Mouse (Mus musculus) liver, embryonic 11.5 days (tissue): ENCODE results near the gene Armc9. TPM values are rescaled to one million over a fixed set of nuclear protein-coding genes. Genes with fewer than 3 reads are reported as not detected.

Experiments
- ATAC-seq: fragments of 200-750 bp; cut with Nextera tagmentation; replicated peaks from 2 replicates; pipeline ENCODE4 v1.8.0; 2017; ENCODE audit warnings: moderate number of reproducible peaks, mild to moderate bottlenecking, moderate TSS enrichment, moderate library complexity; ENCODE audit not compliant: low FRiP score
- DNase-seq: peaks from one replicate; pipeline ENCODE4 v3.0.0-alpha.2; 2017; ENCODE audit warnings: low spot score
- H3K27ac ChIP-seq: fragments of 300-500 bp; sonication (generic); 2 replicates; pipeline ENCODE4 v1.5.1; 2014; ENCODE audit warnings: mild to moderate bottlenecking, low read depth, low read length, control low read depth
- H3K27me3 ChIP-seq: fragments of 300-500 bp; sonication (generic); replicated peaks from 2 replicates; pipeline ENCODE4 v1.6.1; 2014; ENCODE audit warnings: low read length, mixed read lengths; ENCODE audit not compliant: control insufficient read depth, insufficient read depth
- H3K36me3 ChIP-seq: fragments of 300-500 bp; sonication (generic); 2 replicates; pipeline ENCODE4 v1.6.1; 2014; ENCODE audit warnings: mild to moderate bottlenecking, low read length, moderate library complexity, mixed read lengths; ENCODE audit not compliant: control insufficient read depth, insufficient read depth
- H3K4me1 ChIP-seq: fragments of 300-500 bp; sonication (generic); replicated peaks from 2 replicates; pipeline ENCODE4 v1.6.1; 2014; ENCODE audit warnings: low read length, mixed read lengths; ENCODE audit not compliant: control insufficient read depth, insufficient read depth
- H3K4me2 ChIP-seq: fragments of 300-500 bp; sonication (generic); 2 replicates; pipeline ENCODE4 v1.6.1; 2014; ENCODE audit warnings: mild to moderate bottlenecking, control low read depth, moderate library complexity
- H3K4me3 ChIP-seq: fragments of 300-500 bp; sonication (generic); 2 replicates; pipeline ENCODE4 v1.5.1; 2014; ENCODE audit warnings: low read depth, low read length, control low read depth
- H3K9ac ChIP-seq: fragments of 300-500 bp; sonication (generic); 2 replicates; pipeline ENCODE4 v1.6.1; 2014; ENCODE audit warnings: low read depth, low read length, control low read depth
- H3K9me3 ChIP-seq: fragments of 300-500 bp; sonication (generic); 2 replicates; pipeline ENCODE4 v1.6.1; 2016; ENCODE audit warnings: low read length, inconsistent platforms, mixed read lengths; ENCODE audit not compliant: control insufficient read depth
- WGBS: fragments of 180-500 bp; shearing (Covaris S2); extraction: QIAGEN DNeasy Blood & Tissue Kit; methylation state at CpG from one replicate; pipeline ENCODE4 v1.1.7; 2014; 5-methylcytosine and 5-hydroxymethylcytosine counted together
- polyA plus RNA-seq: library from polyadenylated mRNA; unstranded; fragments of >200 nt; fragmentation: Nextera tagmentation; extraction: Ambion mirVana; gene quantifications from 2 replicates; pipeline ENCODE4 v1.2.1, GENCODE M21; 2014

The Armc9 gene
- 20.9 and 28.7 TPM in 2 replicates for polyA plus RNA-seq

DNA sequence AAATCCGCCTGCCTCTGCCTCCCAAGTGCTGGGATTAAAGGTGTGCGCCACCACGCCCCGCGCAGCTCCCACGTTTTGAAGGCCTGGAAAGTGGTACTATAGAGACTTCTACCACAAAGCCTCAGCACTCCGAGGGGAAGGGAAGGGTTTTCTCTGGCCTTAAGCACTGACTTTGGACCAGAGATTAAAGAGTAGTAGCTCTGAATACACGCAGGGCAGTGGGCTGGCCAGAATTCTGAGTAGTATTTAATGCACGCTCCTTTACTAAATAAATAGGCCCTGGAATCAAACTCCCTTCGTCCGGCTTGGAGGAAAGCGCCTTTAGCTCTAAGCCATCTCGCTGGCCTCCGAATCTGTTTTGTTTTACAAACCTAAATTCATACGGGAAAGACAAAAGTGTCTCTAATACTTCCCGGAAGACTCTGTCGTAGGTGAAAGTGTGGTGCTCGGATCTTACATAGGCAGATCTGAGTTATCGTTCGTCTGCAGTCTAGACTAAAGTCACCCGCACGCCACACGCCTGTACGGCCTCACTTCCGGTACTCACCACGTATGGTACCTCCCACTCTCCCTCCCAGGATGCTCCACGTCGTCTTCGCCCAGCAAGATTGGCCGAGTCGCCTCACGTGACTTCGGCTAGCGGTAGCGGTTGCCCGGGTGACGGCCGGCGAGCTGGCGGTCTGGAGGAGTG lies at the start of gene Armc9:
TSS of gene Armc9 (plus strand) at position 648 of the 691 bp plus-strand sequence.
- Histone ChIP-seq H3K4me2 (peak within 1 kb of the TSS; percentile 87), H3K27me3 (no peaks in the 10 kb centered on the region), H3K4me1 (peaks cover 19% of the 10 kb centered on the region), H3K4me3 (peak within 1 kb of the TSS; percentile 76), H3K36me3 (no peaks in the 10 kb centered on the region), H3K9me3 (no peaks in the 10 kb centered on the region), H3K9ac (peak within 1 kb of the TSS; percentile 80), H3K27ac (peak within 1 kb of the TSS; percentile 94)
- 4% methylated on average over 40 of the region's 40 CpGs for WGBS
- DNase-seq = peak; percentile 91
- peak; percentile 99 for ATAC-seq

DNA sequence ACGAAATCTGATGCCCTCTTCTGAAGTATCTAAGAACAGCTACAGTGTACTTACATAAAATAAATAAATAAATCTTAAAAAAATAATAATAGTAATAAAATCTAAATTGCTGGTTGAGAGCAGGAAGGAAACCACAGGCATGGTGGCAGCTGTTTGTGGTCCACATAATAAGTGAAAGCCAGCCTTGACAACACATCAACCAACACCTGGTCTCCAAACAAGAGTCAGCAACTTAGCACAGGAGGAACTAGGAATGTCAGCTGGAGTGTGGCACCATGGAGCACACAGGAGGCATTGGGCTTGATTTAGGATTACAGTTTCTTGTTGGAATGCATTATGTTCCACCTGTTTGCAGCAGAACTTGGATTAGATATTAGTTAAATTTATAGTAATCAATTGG lies 49.5 kb upstream of the Armc9 start:
- no peak overlapping the region for H3K4me3 ChIP-seq
- H3K4me1 ChIP-seq = no peaks in the 10 kb centered on the region
- no peak for DNase-seq
- no peak overlapping the region for H3K9ac ChIP-seq
- ATAC-seq = no peak
- H3K4me2 ChIP-seq = no peak overlapping the region
- H3K9me3 ChIP-seq = no peaks in the 10 kb centered on the region
- H3K27ac ChIP-seq = no peak overlapping the region
- H3K27me3 ChIP-seq = no peaks in the 10 kb centered on the region
- WGBS = 79% methylated on average over 1 of the region's 1 CpGs
- peaks cover 10% of the 10 kb centered on the region; the same call in 1 of the 2 replicates for H3K36me3 ChIP-seq

DNA sequence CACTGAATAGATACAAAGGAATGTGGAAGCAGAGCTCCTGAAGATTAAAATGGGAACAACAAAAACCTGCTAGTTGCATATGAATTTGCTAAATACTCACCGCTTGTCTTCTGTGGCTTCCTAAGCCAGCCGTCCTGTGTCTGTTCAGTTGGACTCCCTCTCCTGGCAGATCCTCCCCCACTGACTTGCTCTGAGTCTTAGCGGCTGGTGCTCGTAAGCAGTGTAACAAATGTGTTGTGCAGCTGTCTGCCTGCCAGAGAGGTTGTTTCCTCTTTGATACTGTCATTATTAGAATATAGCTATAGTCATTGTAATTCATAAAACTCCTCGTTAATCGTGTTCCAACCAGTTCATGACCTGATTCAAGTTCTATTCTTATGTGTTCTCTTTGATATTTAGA lies 42.8 kb upstream of the Armc9 start, which contains the start of gene Htr2b:
TSS of gene Htr2b (minus strand) at position 192 of the 400 bp plus-strand sequence.
- no peak for ATAC-seq
- no peak for DNase-seq
- Histone ChIP-seq H3K27ac (no peak within 1 kb of the TSS), H3K36me3 (no peaks in the 10 kb centered on the region; the same call in 1 of the 2 replicates), H3K4me2 (no peak within 1 kb of the TSS), H3K9ac (no peak within 1 kb of the TSS), H3K4me1 (no peaks in the 10 kb centered on the region), H3K4me3 (no peak within 1 kb of the TSS), H3K9me3 (no peaks in the 10 kb centered on the region), H3K27me3 (no peaks in the 10 kb centered on the region)
- WGBS = 80% methylated on average over 6 of the region's 6 CpGs

DNA sequence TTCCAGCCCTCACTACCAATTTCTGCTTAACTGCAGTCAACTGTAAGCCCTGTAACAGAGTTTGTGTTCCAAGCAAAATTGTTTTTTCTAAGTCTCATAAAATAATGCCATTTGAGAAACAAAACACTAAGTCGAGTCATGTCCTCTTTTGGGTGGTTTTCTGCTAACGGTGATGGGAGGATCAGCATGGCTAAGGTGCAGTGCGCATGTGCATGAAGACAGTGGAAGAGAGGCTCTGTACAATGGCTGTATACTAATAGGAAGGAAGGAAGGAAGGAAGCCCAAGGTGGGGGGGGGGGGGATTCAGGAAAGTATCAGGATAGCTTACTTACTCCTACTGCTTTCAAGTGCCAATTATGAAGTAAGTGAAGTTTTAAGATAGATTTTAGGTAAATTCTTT lies 40.4 kb upstream of the Armc9 start:
- Histone ChIP-seq H3K4me1 (no peaks in the 10 kb centered on the region), H3K27me3 (no peaks in the 10 kb centered on the region), H3K9ac (no peak overlapping the region), H3K4me3 (no peak overlapping the region), H3K36me3 (peaks cover 11% of the 10 kb centered on the region), H3K9me3 (no peaks in the 10 kb centered on the region), H3K27ac (no peak overlapping the region), H3K4me2 (no peak overlapping the region)
- DNase-seq = no peak
- WGBS = 81% methylated on average over 3 of the region's 3 CpGs
- ATAC-seq = no peak

DNA sequence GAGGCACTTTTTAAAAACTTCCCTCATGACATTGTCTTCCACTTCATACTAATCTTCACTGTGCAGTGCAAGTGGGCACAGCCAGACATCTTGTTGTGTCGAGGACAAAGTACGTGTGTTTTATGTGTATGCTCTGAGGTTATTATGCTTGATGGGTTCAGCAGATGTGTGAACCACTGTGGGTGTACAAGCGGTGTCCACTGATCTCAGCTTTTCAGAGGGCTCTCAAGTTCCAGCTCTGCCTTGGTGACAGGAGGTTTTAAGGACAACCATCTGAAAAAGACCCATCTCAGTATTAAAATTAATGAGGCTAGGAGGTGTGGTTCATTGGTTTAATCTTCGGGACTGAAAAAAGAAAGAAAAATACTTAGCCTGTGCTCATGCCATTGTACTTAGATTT lies 35.0 kb upstream of the Armc9 start:
- 92% methylated on average over 4 of the region's 4 CpGs for WGBS
- H3K36me3 ChIP-seq = peaks cover 30% of the 10 kb centered on the region

DNA sequence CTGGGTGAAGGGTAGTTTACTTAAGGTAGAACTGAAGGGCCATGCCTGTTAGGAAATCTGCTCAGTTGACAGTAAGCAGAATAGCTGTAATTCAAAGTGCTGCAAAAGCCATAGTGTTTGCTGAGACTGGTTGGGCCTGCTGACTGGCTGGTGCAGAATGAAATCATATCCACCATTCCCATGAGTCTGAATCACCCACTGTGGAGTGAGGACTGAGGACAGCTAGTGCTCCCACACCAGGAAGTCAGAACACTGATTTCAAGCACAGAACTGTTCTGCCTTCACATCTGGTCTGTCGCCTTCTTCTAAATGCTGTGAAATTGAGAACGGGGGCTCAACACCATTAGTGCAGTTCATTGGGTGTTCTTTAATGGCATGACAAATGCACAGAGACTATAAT lies 28.5 kb upstream of the Armc9 start:
- H3K9ac ChIP-seq = no peak overlapping the region
- DNase-seq (no peak), ATAC-seq (no peak)
- no peak overlapping the region for H3K4me2 ChIP-seq
- no peaks in the 10 kb centered on the region for H3K4me1 ChIP-seq
- no peaks in the 10 kb centered on the region for H3K9me3 ChIP-seq
- H3K36me3 ChIP-seq = peaks cover 42% of the 10 kb centered on the region
- no peaks in the 10 kb centered on the region for H3K27me3 ChIP-seq
- H3K4me3 ChIP-seq = no peak overlapping the region
- WGBS = 96% methylated on average over 2 of the region's 2 CpGs
- no peak overlapping the region for H3K27ac ChIP-seq

More for the DNA sequence above, 35.0 kb upstream of the Armc9 start:
- Histone ChIP-seq H3K4me3 (no peak overlapping the region), H3K27ac (no peak overlapping the region), H3K4me2 (no peak overlapping the region), H3K9ac (no peak overlapping the region), H3K4me1 (no peaks in the 10 kb centered on the region), H3K9me3 (no peaks in the 10 kb centered on the region), H3K27me3 (no peaks in the 10 kb centered on the region)
- ATAC-seq (no peak), DNase-seq (no peak)

DNA sequence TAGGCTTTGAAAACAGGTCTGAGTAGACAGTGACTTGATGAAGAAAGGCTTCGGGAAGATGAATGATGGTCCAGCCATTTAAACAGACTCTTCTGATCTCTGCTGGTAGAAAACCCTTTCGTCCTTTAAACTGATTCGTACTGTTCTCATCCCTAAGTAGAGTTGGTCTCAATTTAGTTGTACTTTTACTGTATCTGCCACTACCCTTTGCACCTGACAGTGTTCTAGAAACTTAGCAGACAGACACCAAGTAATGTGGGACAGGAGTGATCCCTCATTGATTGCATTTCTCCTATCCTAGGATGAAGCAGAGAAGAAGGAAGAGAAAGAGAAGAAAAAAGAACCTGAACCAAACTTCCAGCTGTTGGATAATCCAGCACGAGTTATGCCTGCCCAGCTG lies 21.2 kb upstream of the Armc9 start, which contains the start of gene Gm21972:
TSS of gene Gm21972 (plus strand) at position 301 of the 400 bp plus-strand sequence.
- DNase-seq = no peak
- H3K9ac ChIP-seq = no peak within 1 kb of the TSS
- ATAC-seq = no peak
- peaks cover 35% of the 10 kb centered on the region for H3K36me3 ChIP-seq
- WGBS = 96% methylated on average over 4 of the region's 4 CpGs
- H3K4me3 ChIP-seq = no peak within 1 kb of the TSS
- no peak within 1 kb of the TSS for H3K27ac ChIP-seq
- H3K27me3 ChIP-seq = no peaks in the 10 kb centered on the region
- H3K4me2 ChIP-seq = no peak within 1 kb of the TSS
- no peaks in the 10 kb centered on the region for H3K4me1 ChIP-seq
- no peaks in the 10 kb centered on the region for H3K9me3 ChIP-seq

DNA sequence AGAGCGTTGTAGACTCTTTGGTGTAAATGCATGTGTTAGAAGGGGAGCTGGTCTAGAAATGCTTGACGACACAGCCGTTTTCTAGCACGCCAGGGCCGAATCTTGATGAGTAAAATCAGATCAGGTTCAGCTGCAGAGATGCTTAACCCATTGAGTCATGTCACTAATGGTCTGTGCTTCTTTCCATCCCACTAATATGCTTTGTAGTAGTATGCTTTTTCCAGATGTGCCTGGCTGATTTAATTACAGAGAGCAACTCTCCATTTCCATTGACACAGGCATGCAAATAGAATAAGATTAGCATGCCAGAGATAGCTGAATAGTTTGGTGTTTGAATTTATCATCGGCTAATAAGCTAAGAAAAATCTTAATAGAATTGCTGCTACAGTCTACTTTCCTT lies 19.3 kb upstream of the Armc9 start:
- DNase-seq (no peak), ATAC-seq (no peak)
- Histone ChIP-seq H3K4me1 (no peaks in the 10 kb centered on the region), H3K36me3 (peaks cover 33% of the 10 kb centered on the region), H3K27me3 (no peaks in the 10 kb centered on the region), H3K9me3 (no peaks in the 10 kb centered on the region), H3K9ac (no peak overlapping the region), H3K27ac (no peak overlapping the region), H3K4me3 (no peak overlapping the region), H3K4me2 (no peak overlapping the region)
- 93% methylated on average over 6 of the region's 6 CpGs for WGBS

DNA sequence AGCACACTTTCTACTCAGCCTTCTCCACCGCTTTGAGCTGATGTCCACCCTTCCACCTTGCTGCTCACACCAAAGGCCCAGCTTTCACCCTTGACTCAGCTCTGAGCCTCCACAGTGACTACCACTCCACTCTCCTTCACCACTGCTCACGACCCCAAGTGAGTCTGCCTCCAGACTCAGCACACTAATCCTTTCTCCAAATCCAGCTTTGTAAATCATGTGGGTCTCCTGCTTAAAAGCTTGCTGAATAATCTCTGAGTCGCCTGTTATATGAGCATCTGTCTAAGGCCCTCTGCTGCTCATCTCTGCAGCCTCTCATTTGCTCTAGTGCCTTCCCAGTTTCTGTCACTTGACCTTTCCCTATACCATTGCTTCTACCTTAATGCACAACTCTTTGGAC lies 13.5 kb upstream of the Armc9 start:
- WGBS = 84% methylated on average over 3 of the region's 3 CpGs
- H3K9ac ChIP-seq = no peak overlapping the region
- H3K27me3 ChIP-seq = no peaks in the 10 kb centered on the region
- H3K9me3 ChIP-seq = no peaks in the 10 kb centered on the region
- H3K4me1 ChIP-seq = no peaks in the 10 kb centered on the region; the same call in 1 of the 2 replicates
- H3K4me2 ChIP-seq = no peak overlapping the region
- no peak for ATAC-seq
- H3K36me3 ChIP-seq = peaks cover 19% of the 10 kb centered on the region; the same call in 1 of the 2 replicates
- no peak overlapping the region for H3K27ac ChIP-seq
- no peak overlapping the region for H3K4me3 ChIP-seq
- no peak for DNase-seq
